Mouse (Mus musculus) effector memory CD4-positive, alpha-beta T cell, adult 5 months (primary cell): ENCODE data around the gene Olfr798. TPM values are rescaled to one million over a fixed set of nuclear protein-coding genes. Genes with fewer than 3 reads are reported as not detected.

Source experiments
- polyA plus RNA-seq: library from polyadenylated mRNA; unstranded; fragments of 100-300 nt; shearing (Covaris generic); gene quantifications from one replicate; pipeline ENCODE4 v1.2.1, GENCODE M21; 2017

Gene Olfr798
- polyA plus RNA-seq = 0.14 TPM

GRCm38 (mm10) chr10:129627834-129628233 is at the start of gene Olfr798:
Olfr798 (minus strand) TSS chr10:129627934.

DNA sequence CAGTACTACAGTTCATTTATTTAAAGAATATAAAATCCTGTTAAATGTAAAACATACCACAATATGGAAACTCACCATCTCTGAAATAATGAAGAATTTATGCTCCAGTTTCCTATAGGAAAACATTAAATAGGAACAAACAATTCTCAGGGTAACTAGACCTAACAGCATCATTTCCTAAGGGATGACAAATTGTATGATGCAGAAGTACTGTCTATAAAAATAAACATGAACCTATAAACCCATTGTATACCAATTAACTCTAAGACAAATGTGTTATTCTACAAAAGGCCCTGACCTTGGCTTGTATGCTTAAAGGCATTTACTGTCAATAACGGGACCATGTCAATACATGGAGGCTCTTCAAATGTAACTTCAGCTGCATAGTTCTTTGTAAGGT is 46.0 kb upstream of the Olfr798 start, which contains the start of gene Olfr801:
Gene Olfr801 (minus strand): TSS at position 101 of the 400 bp plus-strand sequence.

GRCm38 (mm10) chr10:129657394-129657793 is 29.7 kb upstream of the Olfr798 start, which contains the start of gene Olfr800:
Olfr800 (plus strand) TSS chr10:129657694.

GRCm38 (mm10) chr10:129637184-129637583 is 9.4 kb upstream of the Olfr798 start, which contains the start of gene Olfr799:
Olfr799 (plus strand) TSS chr10:129637484.

DNA sequence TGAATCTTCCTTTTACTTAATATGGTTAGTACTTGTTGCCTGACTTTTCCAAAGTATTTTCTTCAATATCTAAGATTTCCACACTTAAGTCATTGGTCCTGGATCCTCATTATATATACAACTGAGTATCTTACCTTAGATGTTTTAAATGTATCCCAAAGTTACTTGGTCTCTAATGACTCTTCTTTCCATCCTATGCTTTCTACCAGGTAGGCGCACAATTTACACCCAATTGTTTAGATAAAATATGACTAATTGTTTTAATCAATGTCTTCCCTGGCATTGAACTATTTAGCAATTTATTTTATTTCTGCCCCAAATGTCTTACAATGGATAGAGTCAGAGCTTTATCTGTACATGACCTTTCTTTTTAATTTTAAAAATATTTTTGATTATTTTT is 15.3 kb downstream of the Olfr798 start, which contains the start of gene Olfr796:
Gene Olfr796 (minus strand): TSS at position 101 of the 400 bp plus-strand sequence.

Other genes starting within 250 kb of the Olfr798 start
- gene Olfr784, start 243.9 kb downstream of the Olfr798 start, polyA plus RNA-seq = not detected
- gene Olfr785, start 222.5 kb downstream of the Olfr798 start, polyA plus RNA-seq = not detected
- not detected for gene Olfr786, start 200.6 kb downstream of the Olfr798 start, polyA plus RNA-seq
- gene Olfr787, start 166.1 kb downstream of the Olfr798 start, polyA plus RNA-seq = 0.12 TPM
- 0.10 TPM for gene Olfr788, start 156.9 kb downstream of the Olfr798 start, polyA plus RNA-seq
- gene Olfr789, start 143.2 kb downstream of the Olfr798 start, polyA plus RNA-seq = not detected
- gene Olfr790, start 129.4 kb downstream of the Olfr798 start, polyA plus RNA-seq = not detected
- not detected for gene Olfr791, start 106.1 kb downstream of the Olfr798 start, polyA plus RNA-seq
- not detected for gene Olfr792, start 88.8 kb downstream of the Olfr798 start, polyA plus RNA-seq
- not detected for gene Olfr794, start 60.3 kb downstream of the Olfr798 start, polyA plus RNA-seq
- gene Olfr796, start 15.4 kb downstream of the Olfr798 start, polyA plus RNA-seq = not detected
- not detected for gene Olfr799, start 9.6 kb upstream of the Olfr798 start, polyA plus RNA-seq
- gene Olfr800, start 29.8 kb upstream of the Olfr798 start, polyA plus RNA-seq = not detected
- not detected for gene Olfr801, start 45.9 kb upstream of the Olfr798 start, polyA plus RNA-seq
- gene Olfr802, start 60.2 kb upstream of the Olfr798 start, polyA plus RNA-seq = not detected
- not detected for gene Olfr803, start 66.4 kb upstream of the Olfr798 start, polyA plus RNA-seq
- not detected for gene Olfr804, start 75.3 kb upstream of the Olfr798 start, polyA plus RNA-seq
- gene Olfr805, start 101.4 kb upstream of the Olfr798 start, polyA plus RNA-seq = not detected
- 0.16 TPM for gene Olfr806, start 114.0 kb upstream of the Olfr798 start, polyA plus RNA-seq
- gene Olfr807, start 129.9 kb upstream of the Olfr798 start, polyA plus RNA-seq = not detected
- not detected for gene Olfr808, start 137.5 kb upstream of the Olfr798 start, polyA plus RNA-seq
- not detected for gene Olfr809, start 146.7 kb upstream of the Olfr798 start, polyA plus RNA-seq
- not detected for gene Olfr810, start 167.0 kb upstream of the Olfr798 start, polyA plus RNA-seq
- not detected for gene Olfr811, start 176.5 kb upstream of the Olfr798 start, polyA plus RNA-seq
- not detected for gene Olfr812, start 218.2 kb upstream of the Olfr798 start, polyA plus RNA-seq
- gene Olfr813, start 227.4 kb upstream of the Olfr798 start, polyA plus RNA-seq = not detected